Mouse (Mus musculus) urinary bladder, postnatal 36 days (tissue): ENCODE results near the gene Itga2.
A peak's percentile ranks its signal among the peaks of the same experiment; 100 is the strongest.

Source experiments
- DNase-seq, 2 experiments: peaks; one replicate each; pipeline ENCODE4 v3.0.0; 2022; ENCODE audit warnings: low spot score in 2 of 2, mixed read lengths in 1 of 2

The Itga2 gene

GRCm38 (mm10) chr13:114931775-114932294 is at the start of gene Itga2:
Gene Itga2 (minus strand): TSS chr13:114932100.
- peak; percentile 62 to 75 for DNase-seq

- DNase-seq: no peak
These were observed 49.0 kb upstream of the Itga2 start for GRCm38 (mm10) chr13:114980831-114981419.

GRCm38 (mm10) chr13:114974484-114975042 is 42.7 kb upstream of the Itga2 start:
- DNase-seq: no peak

- no peak for DNase-seq
These were observed 40.0 kb upstream of the Itga2 start for GRCm38 (mm10) chr13:114971905-114972304.

GRCm38 (mm10) chr13:114964233-114964632 is 32.3 kb upstream of the Itga2 start:
- peak; percentile 78 to 81 for DNase-seq

GRCm38 (mm10) chr13:114954516-114954915 is 22.6 kb upstream of the Itga2 start:
- no peak for DNase-seq

- DNase-seq: peak; percentile 61 to 69
These were observed 1.6 kb upstream of the Itga2 start for GRCm38 (mm10) chr13:114933541-114933940.

- DNase-seq: peak in 1 of 2 experiments; percentile 22
These were observed 777 bp downstream of the Itga2 start for GRCm38 (mm10) chr13:114930996-114931649.

- DNase-seq: no peak
These were observed 7.1 kb downstream of the Itga2 start for GRCm38 (mm10) chr13:114924785-114925184.

- DNase-seq: no peak
These were observed 8.6 kb downstream of the Itga2 start for GRCm38 (mm10) chr13:114923331-114923730.

- DNase-seq: no peak
These were observed 16.1 kb downstream of the Itga2 start for GRCm38 (mm10) chr13:114915767-114916166.

- no peak for DNase-seq
These were observed 16.9 kb downstream of the Itga2 start for GRCm38 (mm10) chr13:114914963-114915362.

GRCm38 (mm10) chr13:114914559-114914958 is 17.3 kb downstream of the Itga2 start:
- DNase-seq: no peak

- DNase-seq: no peak
These were observed 21.3 kb downstream of the Itga2 start for GRCm38 (mm10) chr13:114910629-114911028.

- no peak for DNase-seq
These were observed 22.4 kb downstream of the Itga2 start for GRCm38 (mm10) chr13:114909514-114909913.

GRCm38 (mm10) chr13:114907876-114908275 is 24.0 kb downstream of the Itga2 start:
- DNase-seq: no peak

- peak in 1 of 2 experiments; percentile 51 for DNase-seq
These were observed 35.0 kb downstream of the Itga2 start for GRCm38 (mm10) chr13:114896751-114897386.

- DNase-seq: peak; percentile 35 to 50
These were observed 36.0 kb downstream of the Itga2 start for GRCm38 (mm10) chr13:114895896-114896295.

GRCm38 (mm10) chr13:114894718-114895117 is 37.2 kb downstream of the Itga2 start:
- no peak for DNase-seq

GRCm38 (mm10) chr13:114891655-114892054 is 40.2 kb downstream of the Itga2 start:
- DNase-seq: no peak

- no peak for DNase-seq
These were observed 44.2 kb downstream of the Itga2 start for GRCm38 (mm10) chr13:114887695-114888094.

GRCm38 (mm10) chr13:114887293-114887692 is 44.6 kb downstream of the Itga2 start:
- DNase-seq: no peak
